Mouse (Mus musculus) hindbrain, postnatal 0 days (tissue): Measurements from ENCODE around the gene Clec4g. TPM values are rescaled to one million over a fixed set of nuclear protein-coding genes. Genes with fewer than 3 reads are reported as not detected.

Source experiments
- ATAC-seq: fragments of 200-750 bp; cut with Nextera tagmentation; 2 replicates; pipeline ENCODE4 v1.8.0; 2017; ENCODE audit warnings: mild to moderate bottlenecking, moderate TSS enrichment, moderate library complexity
- DNase-seq: peaks from one replicate; pipeline ENCODE4 v3.0.0-alpha.2; 2015; ENCODE audit warnings: low spot score
- H3K27ac ChIP-seq: fragments of 300-500 bp; sonication (generic); 2 replicates; pipeline ENCODE4 v1.5.1; 2014; ENCODE audit warnings: mild to moderate bottlenecking
- H3K27me3 ChIP-seq: fragments of 300-500 bp; sonication (generic); 2 replicates; pipeline ENCODE4 v1.6.1; 2014; ENCODE audit warnings: low read length, mixed read lengths; ENCODE audit not compliant: insufficient read depth
- H3K36me3 ChIP-seq: fragments of 300-500 bp; sonication (generic); 2 replicates; pipeline ENCODE4 v1.6.1; 2014; ENCODE audit warnings: low read length, mixed read lengths; ENCODE audit not compliant: insufficient read depth
- H3K4me1 ChIP-seq: fragments of 300-500 bp; sonication (generic); 2 replicates; pipeline ENCODE4 v1.6.1; 2014; ENCODE audit warnings: antibody characterized with exemption, low read length, mixed read lengths; ENCODE audit not compliant: insufficient read depth
- H3K4me2 ChIP-seq: fragments of 300-500 bp; sonication (generic); 2 replicates; pipeline ENCODE4 v1.6.1; 2014; ENCODE audit warnings: low read depth, mild to moderate bottlenecking, low read length, moderate library complexity, mixed read lengths
- H3K4me3 ChIP-seq: fragments of 300-500 bp; sonication (generic); 2 replicates; pipeline ENCODE4 v1.5.1; 2014; ENCODE audit warnings: low read length
- H3K9ac ChIP-seq: fragments of 300-500 bp; sonication (generic); replicated peaks from 2 replicates; pipeline ENCODE4 v1.6.1; 2014; ENCODE audit warnings: mild to moderate bottlenecking, low read length, moderate library complexity, mixed read lengths
- H3K9me3 ChIP-seq: fragments of 300-500 bp; sonication (generic); 2 replicates; pipeline ENCODE4 v1.6.1; 2016; ENCODE audit warnings: low read length, mixed read lengths
- CTCF ChIP-seq: IDR thresholded peaks from 2 replicates; pipeline ENCODE4 v1.5.1; 2016; ENCODE audit warnings: antibody characterized with exemption, control low read depth, low read depth
- WGBS: fragments of 180-500 bp; shearing (Covaris S2); extraction: QIAGEN DNeasy Blood & Tissue Kit; methylation state at CpG from one replicate; pipeline ENCODE4 v1.1.7; 2014; 5-methylcytosine and 5-hydroxymethylcytosine counted together
- polyA plus RNA-seq: library from polyadenylated mRNA; unstranded; fragments of >200 nt; fragmentation: Nextera tagmentation; extraction: Ambion mirVana; gene quantifications from 2 replicates; pipeline ENCODE4 v1.2.1, GENCODE M21; 2015
- total RNA-seq: library from RNA; depleted of rRNA; stranded (reverse); fragments of >200 nt; gene quantifications from 2 replicates; pipeline ENCODE4 v1.2.3, GENCODE M21; 2014

Clec4g gene
- total and polyA plus RNA-seq, 2 experiments from 2014 or later, result not detected

DNA sequence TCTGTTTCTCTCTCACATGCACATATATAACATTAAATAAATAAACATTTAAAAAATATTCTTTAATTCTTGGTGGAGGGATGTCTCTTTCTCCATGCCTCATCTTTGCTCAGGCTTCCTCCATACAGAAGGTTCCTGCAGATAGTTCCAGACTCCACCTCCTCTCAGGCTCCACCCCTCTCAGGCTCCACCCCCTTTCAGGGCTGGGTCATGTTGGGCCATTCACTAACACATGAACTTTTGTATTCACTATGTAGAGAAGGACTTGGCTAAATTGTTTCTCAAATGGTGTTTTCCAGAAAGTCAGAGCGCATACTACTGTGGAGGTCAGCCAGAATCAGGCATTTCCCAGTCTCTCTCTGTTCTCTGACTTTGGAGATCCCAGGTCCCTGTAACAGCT, 19.0 kb downstream of the Clec4g start:
- ATAC-seq (no peak), DNase-seq (no peak)
- Histone ChIP-seq H3K9ac (no peak overlapping the region), H3K4me1 (no peaks in the 10 kb centered on the region), H3K36me3 (no peaks in the 10 kb centered on the region), H3K4me3 (no peak overlapping the region), H3K9me3 (0 out of 2 replicates have a peak, but pooled peaks cover 2% of the 10 kb centered on the region), H3K4me2 (no peak overlapping the region), H3K27me3 (no peaks in the 10 kb centered on the region), H3K27ac (no peak overlapping the region)
- 94% methylated on average over 1 of the region's 1 CpGs for WGBS
- no peak for TF ChIP-seq CTCF

DNA sequence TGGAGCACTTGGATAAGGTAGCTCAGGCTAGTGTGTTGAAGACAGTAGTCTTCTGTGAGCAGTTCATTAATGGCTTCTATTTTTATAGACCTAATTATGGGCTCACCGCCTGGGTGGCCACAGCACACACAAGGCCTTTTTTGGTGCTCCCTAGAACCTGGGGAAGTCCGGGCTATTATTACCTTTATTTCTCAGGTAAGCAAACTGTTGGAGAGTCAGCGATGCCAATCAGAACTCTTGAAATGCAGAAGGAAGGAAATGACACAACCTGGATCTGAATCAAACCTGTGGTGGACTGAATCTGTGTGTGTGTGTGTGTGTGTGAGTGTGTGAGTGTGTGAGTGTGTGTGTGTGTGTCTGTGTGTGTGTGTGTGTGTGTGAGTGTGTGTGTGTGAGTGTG, 26.3 kb downstream of the Clec4g start, which contains the start of gene Fcer2a:
Fcer2a (minus strand) TSS at position 55 of the 400 bp plus-strand sequence.
- no peaks in the 10 kb centered on the region for H3K9me3 ChIP-seq
- no peak within 1 kb of the TSS for H3K4me3 ChIP-seq
- H3K4me2 ChIP-seq, result no peak within 1 kb of the TSS
- no peak within 1 kb of the TSS for H3K9ac ChIP-seq
- DNase-seq, result no peak
- TF ChIP-seq CTCF, result no peak
- H3K4me1 ChIP-seq, result no peaks in the 10 kb centered on the region
- H3K27me3 ChIP-seq, result no peaks in the 10 kb centered on the region
- H3K36me3 ChIP-seq, result no peaks in the 10 kb centered on the region
- WGBS, result 84% methylated on average over 3 of the region's 3 CpGs
- no peak within 1 kb of the TSS for H3K27ac ChIP-seq
- no peak for ATAC-seq

DNA sequence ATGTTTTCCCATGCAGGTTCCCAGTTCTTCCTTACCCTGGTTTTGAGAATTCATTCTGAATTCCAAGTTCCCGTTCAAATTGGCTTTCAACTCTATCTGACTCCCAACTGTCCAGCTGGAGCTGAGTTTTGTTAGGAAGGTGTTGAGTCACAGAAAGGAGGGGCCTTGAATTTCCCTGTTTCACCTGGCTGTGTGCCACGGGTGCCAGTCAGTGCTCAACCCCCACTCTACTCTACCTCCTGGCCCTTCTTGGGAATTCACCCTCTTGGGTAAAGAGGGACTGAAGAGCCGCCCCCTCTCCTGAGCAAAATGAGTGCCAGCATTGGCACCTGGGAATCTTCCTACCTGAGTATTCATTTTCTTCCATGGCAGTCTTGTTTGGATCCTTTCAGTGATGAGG, 29.7 kb downstream of the Clec4g start:
- Histone ChIP-seq H3K36me3 (no peaks in the 10 kb centered on the region), H3K27ac (no peak overlapping the region), H3K4me3 (no peak overlapping the region), H3K4me1 (no peaks in the 10 kb centered on the region), H3K27me3 (no peaks in the 10 kb centered on the region), H3K9me3 (no peaks in the 10 kb centered on the region), H3K9ac (no peak overlapping the region), H3K4me2 (no peak overlapping the region)
- ATAC-seq, result no peak
- DNase-seq, result no peak
- TF ChIP-seq CTCF, result no peak
- 75% methylated on average over 3 of the region's 3 CpGs for WGBS

- Histone ChIP-seq H3K27me3 (no peaks in the 10 kb centered on the region), H3K9ac (no peak overlapping the region), H3K36me3 (no peaks in the 10 kb centered on the region), H3K4me3 (no peak overlapping the region), H3K4me1 (no peaks in the 10 kb centered on the region), H3K9me3 (no peaks in the 10 kb centered on the region), H3K27ac (no peak overlapping the region), H3K4me2 (no peak overlapping the region)
- ATAC-seq (no peak), DNase-seq (no peak)
- no peak for TF ChIP-seq CTCF
- 78% methylated on average over 6 of the region's 6 CpGs for WGBS
Observed at GRCm38 (mm10) chr8:3687537-3687936, 32.9 kb downstream of the Clec4g start.

DNA sequence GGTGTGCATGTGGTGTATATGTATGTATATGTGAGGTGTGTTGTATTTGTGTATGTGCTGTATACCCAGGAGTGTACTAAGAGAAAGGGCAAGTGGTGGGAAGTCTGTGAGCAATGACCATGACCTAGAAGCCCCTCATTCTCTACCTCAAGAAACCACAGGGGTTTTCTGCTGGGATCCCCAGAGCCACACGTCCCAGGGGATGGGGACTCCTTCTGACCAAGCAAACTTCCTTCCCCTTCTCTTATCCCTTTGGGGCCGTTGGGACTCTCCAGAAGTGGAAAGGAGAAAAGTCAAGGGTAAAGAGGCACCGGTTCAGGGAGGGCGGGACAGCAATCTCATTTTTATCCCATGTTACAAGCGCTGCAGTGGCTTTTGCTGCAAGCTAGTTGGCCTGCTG, 35.0 kb downstream of the Clec4g start:
- TF ChIP-seq CTCF, result no peak
- 66% methylated on average over 5 of the region's 5 CpGs for WGBS

DNA sequence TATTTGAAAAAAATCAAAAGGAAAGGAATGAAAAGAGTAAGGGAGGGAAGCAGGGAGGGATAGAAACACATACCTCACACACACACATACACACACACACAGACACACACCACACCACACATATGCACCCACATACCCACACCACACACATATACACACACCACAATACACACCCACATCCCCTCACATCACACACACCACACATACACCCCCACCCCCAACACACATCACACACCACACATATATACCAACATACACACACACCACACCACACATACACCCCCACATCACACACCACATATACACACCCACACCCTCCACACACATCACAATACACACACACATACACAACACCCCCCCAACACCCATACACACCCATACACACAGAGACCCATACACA, 35.9 kb downstream of the Clec4g start:
- DNase-seq, result no peak
- Histone ChIP-seq H3K4me1 (no peaks in the 10 kb centered on the region), H3K27me3 (no peaks in the 10 kb centered on the region), H3K4me3 (no peak overlapping the region), H3K27ac (no peak overlapping the region), H3K36me3 (peaks cover 7% of the 10 kb centered on the region; the same call in 1 of the 2 replicates), H3K9me3 (no peaks in the 10 kb centered on the region), H3K9ac (no peak overlapping the region), H3K4me2 (no peak overlapping the region)
- ATAC-seq, result no peak
- TF ChIP-seq CTCF, result no peak

More for the DNA sequence above, 35.0 kb downstream of the Clec4g start:
- ATAC-seq (no peak), DNase-seq (no peak)
- Histone ChIP-seq H3K9ac (no peak overlapping the region), H3K9me3 (no peaks in the 10 kb centered on the region), H3K36me3 (no peaks in the 10 kb centered on the region; the same call in 1 of the 2 replicates), H3K4me2 (no peak overlapping the region), H3K4me1 (no peaks in the 10 kb centered on the region), H3K27ac (no peak overlapping the region), H3K4me3 (no peak overlapping the region), H3K27me3 (no peaks in the 10 kb centered on the region)

DNA sequence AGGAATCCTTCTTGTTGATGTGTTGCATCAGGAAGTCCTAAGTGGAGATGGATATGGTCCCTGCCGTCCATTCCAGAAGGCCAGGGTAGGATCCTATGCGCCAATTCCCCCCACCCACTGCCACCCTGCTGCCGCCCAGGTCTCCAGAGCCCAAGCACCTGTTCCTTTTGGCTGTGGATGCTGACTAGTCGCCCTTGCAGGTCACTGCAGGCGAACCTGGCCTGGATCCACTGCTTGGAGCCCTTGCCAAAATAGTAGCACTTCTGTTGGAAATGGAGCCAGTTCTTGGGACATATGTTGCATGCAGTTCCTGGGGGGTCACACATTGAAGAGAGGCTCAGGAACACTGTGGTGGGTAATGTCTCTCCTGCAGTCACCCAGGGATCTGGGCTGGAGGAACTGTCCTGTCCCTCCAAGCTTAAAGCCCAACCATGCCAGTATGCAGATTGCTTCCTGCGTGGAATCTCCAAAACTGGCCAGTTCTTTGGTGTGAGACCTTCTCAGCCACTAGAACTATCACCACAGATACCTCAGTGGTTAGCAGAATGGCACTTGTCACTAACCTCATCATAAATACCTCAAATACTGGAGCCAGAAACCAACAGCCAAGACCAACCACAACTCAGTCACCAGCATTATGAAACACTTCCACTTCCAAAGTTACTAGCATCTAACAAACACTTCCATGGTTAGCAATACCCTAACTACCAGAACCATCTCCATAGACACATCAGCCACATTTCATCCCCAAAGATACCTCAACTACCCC, 36.9 kb downstream of the Clec4g start:
- Histone ChIP-seq H3K4me1 (no peaks in the 10 kb centered on the region), H3K4me3 (no peak overlapping the region), H3K4me2 (no peak overlapping the region), H3K27me3 (no peaks in the 10 kb centered on the region), H3K36me3 (peaks cover 13% of the 10 kb centered on the region; the same call in 1 of the 2 replicates), H3K27ac (no peak overlapping the region), H3K9me3 (no peaks in the 10 kb centered on the region), H3K9ac (no peak overlapping the region)
- ATAC-seq, result 0 out of 2 replicates have a peak, but pooled peaks have one; percentile 16
- no peak for TF ChIP-seq CTCF
- DNase-seq, result peak; percentile 63
- 51% methylated on average over 6 of the region's 6 CpGs for WGBS
